Mouse (Mus musculus) adrenal gland, adult 2 months (tissue): ENCODE data around the gene Tubgcp2. TPM values are rescaled to one million over a fixed set of nuclear protein-coding genes. Genes with fewer than 3 reads are reported as not detected.

Source experiments
- DNase-seq: peaks from one replicate; pipeline ENCODE4 v3.0.0; 2021
- long read RNA-seq: library from polyadenylated mRNA; stranded (forward); transcript quantifications from one replicate; pipeline ENCODE4 v2.0.0, GENCODE M21; 2021
- polyA plus RNA-seq: library from polyadenylated mRNA; depleted of rRNA; stranded (reverse); fragments of >200 nt; gene quantifications from 2 replicates; pipeline ENCODE4 v1.2.3, GENCODE M21; 2012; rRNA removed
- total RNA-seq, 2 experiments: library from RNA; stranded (reverse); gene quantifications; 2 replicates each; pipeline ENCODE4 v1.2.3; 2021

The Tubgcp2 gene
- total RNA-seq = 10 to 100 TPM; 26.6 to 26.8 TPM
- polyA plus RNA-seq = 13.5 and 16.4 TPM in 2 replicates
- long read RNA-seq, transcript Tubgcp2-201 (18 exons, 2,960 nt) = minor isoform, 13 of 38 reads
- long read RNA-seq, transcript Tubgcp2-207 (18 exons, 3,060 nt) = major isoform, 14 of 38 reads
- long read RNA-seq, partial matches to known transcripts = 4 of 38 reads
- long read RNA-seq, other reads (novel, unspliced or antisense) = 6 of 38 reads

DNA sequence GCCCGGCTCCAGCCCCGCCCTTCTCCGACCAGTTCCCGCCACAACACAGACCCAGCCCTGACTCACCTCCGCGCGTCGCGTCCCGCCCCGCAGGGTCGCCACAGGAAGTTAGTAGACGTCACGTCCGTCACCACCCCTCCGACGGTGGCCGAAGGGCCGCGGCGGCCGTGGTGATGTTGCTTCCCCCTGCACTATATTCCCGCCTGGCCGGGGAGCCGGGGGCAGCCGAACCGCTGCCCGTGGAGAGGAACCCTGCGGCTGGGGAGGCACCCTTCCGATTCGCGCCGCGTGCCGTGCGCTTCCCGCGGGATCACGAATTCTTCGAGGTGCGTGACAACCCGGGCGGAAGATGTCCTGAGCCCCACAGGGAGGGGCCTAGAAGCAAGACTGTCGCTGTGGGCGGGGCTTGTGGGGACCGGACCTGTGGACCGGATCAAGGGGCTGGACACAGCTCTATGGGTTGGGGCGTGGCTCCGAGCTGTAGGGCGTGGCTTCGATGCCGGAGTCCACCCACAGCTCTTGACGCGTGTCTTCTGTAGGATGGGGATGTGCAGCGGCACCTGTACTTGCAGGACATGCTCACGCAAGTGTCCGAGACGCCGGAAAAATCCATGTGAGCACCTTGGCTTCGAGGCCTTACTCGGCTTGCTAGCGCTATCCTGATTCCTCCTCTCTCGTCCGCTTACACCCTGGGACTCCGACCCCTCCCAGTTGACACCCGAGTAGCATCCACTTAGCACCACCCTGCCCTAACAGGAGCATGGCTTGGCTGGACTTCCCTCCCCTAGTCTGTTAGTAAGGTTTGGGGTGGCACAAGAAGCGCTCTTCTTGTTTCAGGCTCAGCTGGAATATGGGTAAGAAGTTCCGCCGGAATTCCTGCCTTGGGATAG is at the start of gene Tubgcp2, which contains the start of gene Zfp511:
Gene Tubgcp2, minus strand, starts transcription at position 389 of the 890 bp plus-strand sequence.
Gene Zfp511, plus strand, starts transcription at position 111 of the 890 bp plus-strand sequence.
- peak; percentile 97 for DNase-seq

DNA sequence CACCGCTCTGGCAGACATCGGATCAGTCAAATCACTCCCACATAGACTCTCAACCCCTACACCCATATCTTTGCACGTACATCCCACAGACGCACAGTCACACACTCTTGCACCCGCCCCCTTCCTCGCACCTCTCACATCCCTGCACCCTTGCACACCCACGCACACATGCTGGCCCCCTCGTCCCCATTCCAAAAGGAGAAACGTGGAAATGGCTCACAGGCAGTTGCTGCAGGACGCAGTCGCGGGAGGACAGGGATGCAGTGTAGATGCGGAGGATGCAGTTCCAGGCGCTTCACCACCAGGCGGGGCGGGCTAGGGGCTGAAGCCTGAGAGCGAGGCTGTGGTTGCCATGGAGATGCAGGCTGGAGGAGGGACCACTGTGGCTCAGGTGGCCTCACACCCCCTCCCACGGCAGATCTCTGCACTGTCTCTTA is 45.8 kb upstream of the Tubgcp2 start, which contains the start of gene Caly:
Gene Caly, minus strand, starts transcription at position 307 of the 437 bp plus-strand sequence.
- DNase-seq = no peak

DNA sequence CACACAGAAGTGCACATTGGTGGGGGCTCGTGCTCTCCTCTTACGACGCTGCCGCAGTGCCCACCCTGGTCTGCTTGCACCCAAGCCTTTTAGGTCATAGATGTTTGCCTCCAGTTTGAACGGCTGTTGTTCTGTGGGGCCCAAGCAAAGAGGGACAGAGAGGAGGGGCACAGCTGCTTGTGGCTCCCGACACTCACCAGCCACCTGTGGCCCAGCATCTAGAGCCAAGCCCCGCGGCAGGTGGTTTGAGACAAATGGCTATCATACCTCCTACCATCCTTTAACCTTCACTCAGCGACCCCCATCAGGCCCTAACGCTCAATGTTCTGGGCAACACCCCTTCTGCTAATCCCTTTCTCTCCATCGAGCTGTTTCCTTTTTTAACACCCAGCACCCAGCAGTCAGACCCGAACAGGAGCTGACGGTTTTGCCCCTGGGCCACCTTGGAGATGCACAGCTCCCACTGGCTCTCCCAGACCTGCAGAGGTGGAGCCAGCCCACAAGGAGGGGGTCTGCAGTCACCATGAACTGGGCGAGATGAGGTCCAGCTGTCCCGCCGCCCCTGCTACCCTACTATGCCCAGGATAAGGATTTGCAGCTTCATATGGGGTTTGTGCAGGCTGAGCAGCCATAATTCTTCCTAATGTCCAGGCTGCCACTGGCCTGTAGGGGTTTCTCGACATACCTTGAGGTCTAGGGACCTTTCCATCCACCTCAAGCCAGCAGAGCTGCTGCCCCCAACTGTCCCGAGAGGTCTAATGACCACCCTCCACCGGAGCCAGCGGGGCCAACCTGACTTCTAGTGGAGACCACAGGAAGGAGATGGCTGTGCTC is 45.2 kb upstream of the Tubgcp2 start:
- no peak for DNase-seq

DNA sequence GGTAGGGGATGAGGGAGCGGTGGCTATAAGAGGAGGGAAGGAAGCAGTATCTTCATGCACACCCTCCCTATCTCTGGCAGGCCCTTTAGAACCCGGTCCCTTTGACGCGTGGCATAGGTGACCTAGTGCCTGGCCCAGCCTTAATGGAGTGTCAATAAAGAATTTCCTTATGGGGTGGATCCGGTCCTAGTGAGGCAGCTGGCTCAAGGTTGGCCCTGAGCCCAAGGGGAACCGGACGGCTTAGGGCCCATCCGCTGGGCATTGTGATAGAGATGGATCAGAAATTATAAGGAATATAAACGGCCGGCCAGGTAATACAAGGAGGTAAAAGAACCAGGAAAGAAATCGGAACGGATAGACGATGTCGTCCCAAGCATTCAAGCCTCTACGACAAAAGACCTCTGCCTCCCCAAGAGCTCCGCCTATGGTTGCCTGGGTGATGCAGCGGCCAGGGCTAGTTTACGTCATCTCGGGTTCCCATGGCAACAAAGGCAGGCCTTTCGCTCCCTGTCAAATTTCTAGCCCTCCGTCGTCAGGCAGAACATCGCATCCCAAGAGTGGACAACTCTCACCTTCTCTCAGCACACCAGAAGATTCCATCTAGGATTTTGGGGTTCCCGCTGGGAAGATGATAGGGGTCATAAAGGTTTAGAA is 44.2 kb upstream of the Tubgcp2 start:
- peak; percentile 89 for DNase-seq

DNA sequence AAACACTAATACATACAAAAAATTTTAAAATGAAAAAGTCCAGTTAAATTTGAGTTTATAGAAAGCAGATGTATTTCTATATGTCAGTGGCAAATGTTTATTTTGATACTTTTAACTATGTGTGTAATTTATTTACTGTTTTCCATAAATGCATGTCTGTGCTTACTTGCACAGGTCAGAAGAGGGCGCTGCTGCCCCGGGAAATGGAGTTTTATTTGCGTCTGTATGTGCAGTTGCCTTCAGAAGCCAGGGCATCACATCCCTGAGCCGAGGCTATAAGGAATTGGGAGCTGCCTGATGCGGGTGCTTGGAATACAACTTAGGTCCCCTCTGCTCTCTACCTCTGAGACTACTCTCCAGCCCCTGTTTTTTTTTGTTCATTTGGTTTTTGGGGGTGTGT is 42.2 kb upstream of the Tubgcp2 start:
- peak; percentile 62 for DNase-seq

DNA sequence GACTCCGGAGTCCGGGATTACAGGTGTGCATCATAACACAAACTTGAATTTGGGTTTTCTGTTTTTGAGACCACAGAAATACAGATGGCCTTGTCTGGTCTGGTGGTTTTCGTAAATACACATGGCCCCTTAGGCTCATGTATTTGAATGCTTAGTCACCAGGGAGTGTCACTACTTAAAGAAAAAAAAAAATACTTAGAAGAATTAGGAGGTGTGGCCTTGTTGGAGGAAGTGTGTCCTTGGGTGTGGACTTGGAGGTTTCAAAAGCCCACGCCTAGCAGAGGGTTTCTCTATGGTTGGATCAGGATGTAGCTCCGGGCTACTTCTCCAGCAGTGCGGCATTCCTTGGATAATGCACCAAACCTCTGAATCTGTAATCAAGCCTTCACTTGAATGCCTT is 41.2 kb upstream of the Tubgcp2 start:
- DNase-seq = no peak

DNA sequence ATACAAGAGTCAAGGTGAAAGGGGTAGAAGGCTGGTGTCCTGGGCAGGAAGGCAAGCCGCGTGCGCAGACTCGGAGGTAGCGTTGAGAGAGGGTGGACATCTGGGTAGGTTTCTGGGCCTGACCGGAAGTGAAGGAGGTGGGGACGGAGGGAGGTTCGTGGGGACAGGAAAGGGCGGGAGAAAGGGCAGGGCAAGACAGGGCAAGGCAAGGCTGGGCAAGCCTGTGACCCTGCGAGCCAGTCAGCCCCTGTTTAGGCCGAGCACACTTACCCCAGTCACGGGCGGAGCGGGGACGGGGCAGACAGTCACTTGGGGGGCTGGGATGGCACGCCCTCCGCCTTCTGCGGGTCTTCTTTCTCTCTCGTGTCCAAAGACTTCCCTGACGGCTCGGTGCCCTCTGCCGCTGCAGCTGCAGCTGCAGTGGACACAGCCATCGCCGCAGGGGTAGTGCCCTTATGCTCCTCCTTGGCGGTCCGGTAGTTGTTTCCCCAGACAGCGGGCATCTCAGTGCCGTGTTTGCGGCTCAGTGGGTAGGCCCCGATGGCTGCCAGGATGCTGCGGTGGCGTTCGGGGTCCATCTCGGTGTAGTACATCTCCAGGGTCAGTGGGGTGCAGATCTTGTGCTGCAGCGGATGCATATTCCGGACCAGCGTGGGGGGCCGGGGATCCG is 33.7 kb upstream of the Tubgcp2 start:
- DNase-seq = peak; percentile 21

DNA sequence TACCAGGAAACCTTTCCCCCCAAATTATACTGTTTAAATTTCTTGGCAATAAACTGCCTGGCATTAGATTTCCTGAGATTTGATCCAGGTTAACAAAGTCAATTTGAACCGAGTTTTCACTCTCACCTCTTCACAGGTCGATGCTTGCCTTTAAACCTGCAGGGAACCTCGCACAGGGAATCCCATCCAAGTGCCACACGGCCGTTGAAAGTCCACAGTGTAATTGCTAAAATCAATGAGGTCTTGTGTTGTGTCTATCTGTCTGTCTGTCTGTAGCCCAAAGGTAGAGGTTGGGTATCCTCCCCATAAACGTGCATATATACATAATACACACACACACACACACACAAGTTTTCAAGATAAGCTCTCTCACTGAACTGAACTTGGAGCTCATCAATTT is 30.9 kb upstream of the Tubgcp2 start:
- no peak for DNase-seq

DNA sequence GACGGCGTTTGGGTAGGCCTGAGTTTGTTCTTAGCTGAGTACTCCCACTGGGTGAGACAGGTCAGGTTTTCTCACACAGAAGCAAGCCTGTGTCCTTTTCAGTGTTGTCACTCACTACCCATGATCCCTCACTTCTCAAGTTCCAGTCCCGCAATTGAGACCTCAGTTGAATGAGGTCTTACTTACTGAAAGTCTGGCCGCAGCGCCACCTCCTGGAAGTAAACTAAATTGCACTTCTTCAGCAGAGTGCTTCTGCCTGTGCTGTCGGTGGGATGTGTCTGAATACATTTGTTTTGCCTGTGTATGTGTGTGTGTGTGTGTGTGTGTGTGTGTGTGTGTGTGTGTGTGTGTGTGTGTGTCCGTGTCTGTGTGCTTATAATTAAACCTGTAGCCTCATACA is 26.6 kb upstream of the Tubgcp2 start:
- peak; percentile 59 for DNase-seq

DNA sequence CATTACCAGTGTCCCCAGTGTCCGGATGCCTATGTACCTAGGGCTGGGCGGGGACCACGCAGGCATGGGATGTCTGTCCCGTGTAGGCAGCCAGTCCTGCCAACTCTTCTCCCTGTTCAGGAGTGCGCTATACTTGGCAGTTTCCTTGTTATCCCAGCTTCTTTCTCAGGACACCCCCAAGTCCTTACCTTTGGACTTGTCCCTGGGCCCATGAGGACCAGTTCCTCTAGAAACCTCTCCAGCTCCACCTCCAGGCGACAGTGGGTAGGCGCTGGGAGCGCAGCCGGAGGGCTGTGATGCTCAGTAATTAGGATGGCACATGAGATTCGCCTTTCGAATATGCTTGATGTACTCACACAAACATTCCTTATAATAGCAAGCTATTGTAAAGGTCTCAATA is 25.8 kb upstream of the Tubgcp2 start:
- peak; percentile 32 for DNase-seq

DNA sequence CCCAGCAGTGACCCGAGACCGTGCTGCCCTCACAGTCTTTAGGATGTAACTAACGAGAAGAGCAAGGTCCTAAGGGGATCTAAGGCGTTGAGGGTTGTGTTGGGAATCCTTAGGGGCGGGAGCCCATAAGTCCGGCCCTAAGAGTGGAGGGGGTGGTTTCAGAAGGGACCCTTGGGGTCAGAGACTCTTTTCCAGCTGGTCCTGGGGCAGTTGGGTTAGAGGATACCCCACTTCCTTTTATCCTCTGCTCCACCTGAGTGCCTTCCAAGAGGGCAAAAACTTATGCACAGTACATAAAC is 25.3 kb upstream of the Tubgcp2 start:
- no peak for DNase-seq

DNA sequence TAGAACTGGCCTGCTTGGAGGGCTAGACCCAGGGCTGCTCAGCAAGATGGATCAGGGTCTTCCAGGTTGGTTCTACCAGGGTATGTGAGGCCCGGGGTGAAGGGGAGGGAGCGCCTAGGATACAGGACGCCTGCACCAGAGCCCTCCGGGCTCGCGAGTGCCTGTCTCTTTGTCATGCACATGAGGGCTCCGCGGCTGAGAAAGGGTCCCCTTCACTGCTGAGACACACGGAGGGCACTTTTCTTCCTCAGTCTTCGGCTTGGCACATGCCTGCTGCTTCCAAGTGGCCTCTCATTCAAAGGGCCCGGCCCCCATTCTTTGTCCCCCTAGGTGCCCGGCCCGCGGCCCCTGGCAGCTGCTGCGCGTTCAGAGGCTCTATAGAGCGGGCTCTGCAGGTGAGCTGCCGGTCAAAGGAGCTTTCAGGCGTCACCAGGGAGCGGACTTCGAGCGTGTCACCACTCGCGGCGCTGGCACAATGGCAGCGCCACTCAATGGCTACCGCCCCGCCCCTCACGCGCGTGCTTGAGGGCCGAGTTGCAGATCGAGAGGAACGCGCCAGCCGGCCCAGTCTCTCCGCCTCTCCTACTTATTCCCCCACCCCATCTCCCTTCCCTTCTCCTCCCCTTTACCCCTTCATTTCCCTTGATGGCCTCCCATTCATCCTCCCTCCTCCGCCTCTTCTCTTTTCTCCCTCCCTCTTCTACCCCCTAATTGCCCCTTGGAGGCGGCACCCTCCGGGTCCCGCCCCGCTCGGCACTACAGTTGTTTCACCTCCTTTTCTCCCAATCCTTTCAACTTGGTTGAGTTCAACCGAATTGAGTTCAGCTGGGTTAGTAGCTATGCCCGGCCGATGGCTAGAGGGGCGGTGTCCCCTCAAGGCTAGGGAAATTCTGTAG is 24.7 kb upstream of the Tubgcp2 start:
- DNase-seq = peak; percentile 51

DNA sequence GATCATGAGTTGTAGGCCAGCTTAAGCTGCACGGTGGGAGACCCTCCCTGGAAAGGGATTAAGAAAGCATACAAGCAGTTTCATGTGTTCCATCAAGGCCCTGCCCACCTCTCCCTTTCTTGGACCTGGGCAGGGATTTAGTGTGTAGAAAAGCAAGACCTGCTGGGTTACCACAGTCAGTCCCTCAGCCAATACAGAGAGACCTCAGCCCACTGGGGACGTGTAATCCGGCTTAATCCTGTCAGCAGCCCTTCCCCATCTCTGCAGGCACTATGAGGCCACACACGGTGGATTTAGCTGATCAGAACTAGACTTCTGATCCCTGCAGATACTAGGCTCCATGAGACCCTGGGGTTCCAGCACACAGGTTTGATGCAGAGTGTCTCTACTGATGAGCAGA is 23.1 kb upstream of the Tubgcp2 start:
- DNase-seq = no peak

DNA sequence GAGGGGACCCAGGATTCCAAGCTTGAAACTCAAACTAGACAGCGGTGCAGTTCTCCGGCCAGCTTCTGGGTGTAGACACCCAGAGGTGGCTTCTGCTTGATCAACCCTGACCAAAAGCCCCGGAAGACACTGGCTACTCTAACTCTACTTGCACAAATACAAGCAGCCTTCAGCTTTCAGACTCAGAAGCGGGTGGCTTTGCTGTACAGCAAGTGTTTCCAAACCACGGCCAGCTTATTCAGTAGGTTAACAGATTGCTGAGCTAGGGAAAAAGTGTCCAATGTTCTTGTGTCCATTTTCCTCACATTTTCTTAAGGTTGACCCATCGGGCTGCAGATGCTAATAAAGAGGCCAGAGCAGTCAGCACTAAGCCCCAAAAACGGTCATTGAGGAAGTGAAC is 22.1 kb upstream of the Tubgcp2 start:
- DNase-seq = no peak

DNA sequence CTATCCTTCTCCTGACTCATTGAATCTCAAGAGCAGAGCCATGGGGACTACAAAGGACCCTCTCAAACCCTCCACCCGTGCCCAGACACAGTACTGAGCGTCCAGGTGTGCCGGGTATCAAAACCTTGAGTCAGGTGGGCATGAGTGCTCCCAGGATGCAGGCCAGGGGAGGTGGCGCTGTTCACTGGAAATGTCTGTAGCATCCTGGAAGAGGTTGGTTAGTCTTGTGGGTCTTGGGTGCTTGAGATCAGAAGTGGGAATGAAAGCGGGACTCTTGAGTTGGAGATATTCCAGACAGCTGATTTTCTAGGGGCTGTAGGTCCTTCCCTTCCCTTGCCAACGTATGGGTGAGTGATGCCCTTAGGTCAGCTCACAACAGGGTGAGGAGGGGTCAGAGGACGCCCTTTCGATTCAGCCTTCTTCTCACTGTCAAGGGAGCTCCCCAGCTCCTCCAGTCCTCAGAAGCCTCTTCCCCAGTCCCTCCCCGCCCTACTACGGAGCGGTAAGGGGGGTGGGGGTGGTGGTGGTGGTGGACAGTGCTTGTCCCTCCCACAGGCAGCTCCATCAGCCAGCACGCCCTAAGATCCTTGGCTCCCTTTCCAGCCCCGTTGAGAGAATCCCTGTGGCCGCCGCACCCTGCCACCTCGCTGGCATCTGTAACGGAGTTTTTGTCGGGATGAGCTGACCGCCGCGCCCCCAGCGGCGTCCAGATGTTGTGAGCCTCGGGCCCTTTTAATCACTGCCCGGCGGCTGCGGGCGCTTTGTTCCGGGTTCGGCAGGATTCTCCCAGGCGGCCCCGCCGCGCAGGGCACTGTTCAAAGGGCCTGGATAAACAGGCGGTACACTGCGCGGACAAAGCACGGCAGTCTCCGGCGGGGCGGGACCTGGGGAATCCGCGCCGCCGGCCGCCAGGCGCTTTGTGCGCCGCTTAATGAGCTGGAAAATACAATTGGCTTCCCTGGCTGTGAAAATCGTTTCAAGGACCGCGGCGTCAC is 21.2 kb upstream of the Tubgcp2 start:
- peak; percentile 43 for DNase-seq

DNA sequence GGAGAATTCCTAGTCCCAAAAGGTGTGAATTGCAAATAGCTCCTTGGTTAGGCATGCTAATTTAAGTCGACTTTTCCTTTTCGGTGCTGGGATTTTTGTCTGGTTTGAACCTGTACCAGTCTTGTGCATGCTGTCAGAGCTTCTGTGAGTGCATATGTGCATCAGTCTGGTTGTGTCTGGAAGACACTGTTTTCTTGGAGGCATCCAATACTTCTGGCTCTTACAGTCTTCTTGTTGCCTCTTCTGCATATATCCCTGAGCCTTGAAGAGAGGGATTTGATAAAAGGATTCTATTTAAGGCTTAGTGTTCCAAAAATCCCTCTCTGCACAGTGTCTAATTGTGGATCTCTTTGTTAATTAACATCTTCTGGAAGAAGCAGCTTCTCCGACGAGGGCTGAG is 17.7 kb upstream of the Tubgcp2 start:
- no peak for DNase-seq

DNA sequence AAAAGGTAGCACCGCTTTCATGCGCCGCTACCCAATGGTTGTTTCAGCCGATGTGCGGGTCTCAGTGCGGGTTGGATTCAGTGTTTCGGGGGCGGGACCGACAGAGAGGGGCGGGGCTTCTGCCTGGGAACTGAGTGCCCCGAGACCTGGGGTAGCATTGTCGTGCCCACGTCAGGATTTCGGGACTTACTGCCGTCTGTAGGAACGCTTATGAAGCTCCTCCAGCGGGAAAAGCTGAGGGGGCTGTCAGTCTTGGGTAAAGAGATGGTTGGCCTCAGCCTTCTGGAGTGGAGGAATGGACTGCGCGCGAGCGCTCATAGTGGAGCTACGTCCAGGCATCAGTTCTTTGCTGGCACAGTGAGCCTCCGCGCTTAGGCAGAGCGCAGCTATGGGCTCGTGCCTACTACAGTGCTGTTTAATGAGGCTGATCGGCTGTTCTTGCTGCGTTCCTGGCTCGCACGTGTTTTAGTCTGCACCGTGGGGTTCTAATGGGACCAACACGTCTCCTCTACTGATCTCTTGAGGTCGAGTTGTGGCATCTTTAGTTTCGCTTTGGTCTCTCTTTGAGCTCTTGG is 12.7 kb upstream of the Tubgcp2 start:
- peak; percentile 53 for DNase-seq

DNA sequence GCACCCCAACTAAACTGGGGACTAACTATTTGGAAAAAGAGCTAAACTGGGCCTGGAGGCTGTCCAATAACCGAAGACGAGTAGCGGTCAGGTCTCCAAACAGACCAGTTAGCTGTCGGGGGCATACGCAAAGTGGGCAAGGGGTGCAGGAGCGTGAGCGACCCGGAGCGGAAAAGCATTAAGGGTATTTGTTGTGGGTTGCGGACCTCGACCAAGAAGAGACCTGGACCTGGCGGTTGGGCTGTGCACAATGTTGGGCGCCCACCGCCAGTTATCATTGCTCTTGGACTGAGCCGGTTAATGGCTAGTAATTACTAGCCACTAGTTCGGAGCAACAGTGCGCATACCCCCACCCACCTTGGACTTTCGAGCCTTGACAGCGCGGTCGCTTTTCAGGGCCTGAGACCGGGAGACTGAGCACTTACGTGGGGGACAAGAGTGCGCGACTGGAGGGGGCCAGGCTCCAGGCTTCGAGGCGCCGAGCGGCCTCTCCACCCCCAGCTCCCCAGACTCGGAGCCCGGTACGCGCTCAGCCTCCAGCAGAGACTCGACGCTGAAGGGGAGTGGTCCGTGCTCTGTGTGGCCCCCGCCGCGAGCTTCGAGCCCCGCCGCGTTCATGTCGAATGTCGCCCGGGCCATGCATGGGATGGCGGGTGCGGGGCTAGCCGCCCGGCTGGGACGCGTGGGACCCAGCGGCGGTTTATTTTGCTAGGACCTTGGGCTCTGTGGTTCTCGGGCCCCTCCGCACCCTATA is 12.1 kb upstream of the Tubgcp2 start, which contains the start of gene Msx3:
Gene Msx3, minus strand, starts transcription at position 729 of the 754 bp plus-strand sequence.
- DNase-seq = peak; percentile 14
